Mouse (Mus musculus) ovary, postnatal 14 days (tissue): ENCODE measurements around the gene Depdc5.

Source experiments
- DNase-seq: peaks from one replicate; pipeline ENCODE4 v3.0.0; 2022; ENCODE audit warnings: low spot score

Gene Depdc5

DNA sequence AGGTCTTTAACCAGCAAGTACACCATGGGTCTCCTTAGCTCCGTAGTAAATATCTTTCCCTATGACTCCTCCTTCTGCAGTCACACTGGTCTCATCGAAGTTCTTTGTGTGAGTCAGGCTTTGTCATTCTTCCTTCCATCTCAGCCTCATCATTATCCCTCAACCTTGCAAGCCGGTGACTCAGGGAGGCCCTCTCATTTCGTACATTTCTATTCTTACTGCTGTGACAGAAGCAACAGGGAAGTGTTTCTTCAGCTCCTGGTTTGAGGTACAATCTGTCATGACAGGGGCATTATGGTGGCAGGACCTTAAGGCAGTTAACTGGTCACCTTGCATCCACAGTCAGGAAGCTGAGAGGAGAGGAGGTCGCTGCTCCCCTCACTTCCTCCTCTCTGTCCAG lies 139.3 kb downstream of the Depdc5 start:
- DNase-seq = no peak

DNA sequence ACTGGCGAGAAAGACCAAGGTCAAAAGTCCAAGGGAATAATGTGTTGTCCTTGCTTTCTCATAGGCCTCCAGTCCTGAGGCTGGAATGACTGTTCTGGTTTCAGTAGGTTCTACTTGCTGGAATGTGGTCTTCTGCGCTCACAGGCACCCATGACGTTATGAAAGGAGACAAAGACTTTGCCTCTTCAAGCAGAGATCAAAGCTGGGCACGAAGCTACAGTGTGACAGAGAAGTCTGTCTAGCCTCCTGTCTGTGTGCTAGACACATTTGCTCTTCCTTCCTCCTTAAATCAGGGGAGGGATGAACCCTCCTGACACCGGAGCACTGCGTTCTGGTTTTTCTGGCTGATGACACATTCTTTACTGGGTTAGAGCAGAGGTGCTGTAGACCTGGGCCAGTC lies 140.0 kb downstream of the Depdc5 start:
- no peak for DNase-seq

- no peak for DNase-seq
Measured at GRCm38 (mm10) chr5:33004110-33004509, 140.6 kb downstream of the Depdc5 start.

- no peak for DNase-seq
Measured at GRCm38 (mm10) chr5:33005442-33006145, 142.1 kb downstream of the Depdc5 start.

GRCm38 (mm10) chr5:33006670-33007069 lies 143.2 kb downstream of the Depdc5 start:
- no peak for DNase-seq

GRCm38 (mm10) chr5:33007371-33007770 lies 143.9 kb downstream of the Depdc5 start:
- no peak for DNase-seq

DNA sequence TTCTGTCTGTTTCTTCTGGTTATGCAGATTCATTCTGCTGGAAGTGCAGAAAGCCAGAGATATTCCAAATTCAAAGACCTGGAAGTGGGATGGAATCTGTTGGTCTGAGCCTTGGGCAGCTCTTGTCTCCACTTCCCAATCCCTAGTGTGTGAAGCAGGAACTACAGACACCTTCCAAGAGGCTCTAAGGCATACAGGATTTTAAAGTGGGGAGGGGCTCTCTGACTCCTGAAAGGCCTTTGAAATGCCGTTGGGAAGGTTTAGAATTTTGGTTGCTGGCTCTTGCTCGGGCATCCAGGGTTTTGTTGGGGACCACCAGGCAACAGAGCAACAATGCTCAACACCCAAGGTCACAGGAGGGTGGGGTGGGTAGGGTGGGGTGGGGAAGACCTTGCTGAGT lies 145.8 kb downstream of the Depdc5 start:
- no peak for DNase-seq

GRCm38 (mm10) chr5:33009818-33010812 lies 146.6 kb downstream of the Depdc5 start:
- no peak for DNase-seq

DNA sequence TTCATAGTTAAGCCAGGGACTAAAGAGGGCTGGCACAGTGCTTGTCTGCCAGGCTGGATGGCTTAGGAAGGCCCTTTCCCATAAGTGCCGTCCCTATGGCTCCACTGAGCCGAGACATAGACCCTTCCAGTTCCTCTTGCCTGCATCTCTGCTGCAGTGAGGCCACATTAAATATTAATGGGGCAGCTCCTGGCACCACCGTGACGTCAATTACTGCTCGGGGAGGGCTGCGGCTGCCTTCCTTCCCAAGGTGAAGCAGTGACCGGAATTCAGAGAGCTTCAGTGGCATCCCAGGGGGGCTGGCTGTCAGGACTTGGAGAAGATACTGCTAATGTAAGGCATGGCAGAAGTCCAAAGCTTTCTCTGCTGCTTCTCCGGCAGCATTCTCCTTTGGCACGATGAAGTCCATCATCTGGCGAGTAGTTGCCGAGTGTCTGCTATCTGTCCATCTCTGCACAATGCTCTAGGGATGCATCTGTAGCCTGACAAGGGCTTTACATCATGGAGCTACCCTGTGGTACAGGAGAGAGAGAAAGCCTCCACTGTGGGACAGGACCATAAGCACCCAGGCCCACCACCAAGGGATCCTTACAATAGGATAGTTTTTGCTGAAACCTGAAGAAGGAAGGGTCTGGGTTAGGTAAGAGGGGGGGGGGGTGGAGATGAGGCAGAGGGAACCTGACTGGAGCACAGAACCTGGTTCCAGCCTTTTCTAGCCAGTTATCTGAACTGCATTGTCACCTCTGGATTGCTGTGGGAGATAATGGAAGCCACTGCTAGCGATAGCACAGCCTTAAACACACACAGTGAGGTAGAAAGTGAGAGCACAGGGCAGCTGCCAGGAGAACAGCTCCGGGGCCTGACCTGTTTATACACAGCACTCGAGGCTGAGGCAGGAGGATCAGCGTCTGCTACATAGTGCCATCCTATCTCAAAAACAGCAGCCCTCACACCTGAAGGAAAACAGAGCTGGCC lies 147.9 kb downstream of the Depdc5 start:
- no peak for DNase-seq

- DNase-seq = no peak
Measured at GRCm38 (mm10) chr5:33014096-33014495, 150.6 kb downstream of the Depdc5 start.

DNA sequence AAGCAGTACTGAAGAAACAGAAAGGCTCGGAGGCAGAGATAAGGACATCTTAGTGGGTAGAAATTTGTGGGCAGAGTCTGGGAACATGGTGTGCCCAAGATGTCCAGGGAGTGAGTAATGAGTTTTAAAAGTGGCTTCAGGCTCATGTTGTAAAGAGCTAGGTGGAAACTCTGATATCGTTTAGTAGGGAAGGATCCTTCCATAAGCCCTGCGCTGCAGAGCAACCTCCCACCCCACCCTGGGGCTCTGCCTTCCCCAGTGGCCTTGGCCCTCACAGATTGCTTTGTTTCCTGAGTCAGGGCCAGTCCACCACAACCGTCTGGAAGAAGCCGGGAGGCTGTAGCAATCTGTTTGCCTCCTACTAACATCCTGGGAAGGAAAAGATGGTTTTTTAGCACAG lies 152.1 kb downstream of the Depdc5 start:
- no peak for DNase-seq

DNA sequence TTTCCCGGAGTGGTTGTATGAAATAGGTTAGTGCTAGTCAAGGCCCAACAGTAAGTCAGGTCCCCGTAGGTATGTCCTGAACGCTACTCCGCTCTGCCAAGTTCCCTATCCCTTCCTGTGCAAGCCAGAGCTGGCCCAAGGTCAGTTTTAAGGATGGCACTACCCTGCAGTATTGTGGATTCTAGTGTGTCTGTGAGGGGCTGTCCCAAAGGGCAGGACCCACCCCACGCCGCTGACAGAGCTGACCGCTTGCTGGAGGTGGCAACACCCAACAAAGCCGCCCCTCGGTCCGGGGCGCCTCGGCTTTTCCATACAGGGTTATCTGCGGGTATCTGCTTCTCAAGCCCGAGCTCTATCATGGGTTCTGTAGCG lies 154.7 kb downstream of the Depdc5 start:
- DNase-seq = no peak

DNA sequence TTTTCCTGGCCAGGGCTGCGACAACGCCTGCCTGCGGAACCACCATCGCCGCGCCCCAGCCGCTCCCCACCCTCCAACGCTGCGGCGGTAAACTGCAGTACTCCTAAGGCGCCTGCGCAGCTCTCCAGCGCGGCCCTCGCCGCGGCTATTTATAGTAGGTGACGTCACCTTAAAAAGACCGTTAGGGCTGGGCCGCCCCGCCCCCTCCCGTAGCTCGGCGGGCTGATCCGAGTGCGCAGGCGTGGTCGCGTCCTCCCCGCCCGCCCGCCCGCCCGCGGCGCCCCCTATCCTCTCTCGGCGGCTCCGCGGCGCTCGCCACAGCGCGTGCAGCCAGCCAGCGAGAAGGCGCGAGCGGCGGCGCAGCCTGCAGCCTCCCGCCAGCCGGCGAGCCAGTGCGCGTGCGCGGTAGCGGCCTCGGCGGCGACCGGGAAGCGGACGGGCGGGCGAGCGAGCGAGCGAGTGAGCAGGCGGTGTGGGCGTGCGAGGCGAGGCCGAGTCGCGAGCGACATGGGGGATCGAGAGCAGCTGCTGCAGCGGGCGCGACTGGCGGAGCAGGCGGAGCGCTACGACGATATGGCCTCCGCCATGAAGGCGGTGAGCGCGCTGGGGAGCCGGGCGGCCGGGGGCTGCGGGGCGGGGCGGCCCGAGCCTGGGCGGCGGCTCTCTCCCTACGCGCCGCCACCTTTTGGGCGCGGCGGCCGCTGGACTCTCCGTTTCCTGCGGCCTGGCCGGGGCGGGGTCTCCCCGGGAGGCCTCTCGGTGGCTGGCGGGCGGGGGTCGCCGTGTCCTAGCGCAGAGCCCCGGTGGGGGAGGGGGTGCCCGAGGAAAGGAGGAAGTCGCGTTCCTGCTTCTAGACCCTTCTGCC lies 155.3 kb downstream of the Depdc5 start, which contains the start of gene Ywhah:
Gene Ywhah, plus strand, starts transcription at position 256 of the 865 bp plus-strand sequence.
- peak; percentile 91 for DNase-seq

- DNase-seq = no peak
Measured at GRCm38 (mm10) chr5:33019426-33019821, 155.9 kb downstream of the Depdc5 start.

GRCm38 (mm10) chr5:33021622-33022021 lies 158.1 kb downstream of the Depdc5 start:
- DNase-seq = no peak

DNA sequence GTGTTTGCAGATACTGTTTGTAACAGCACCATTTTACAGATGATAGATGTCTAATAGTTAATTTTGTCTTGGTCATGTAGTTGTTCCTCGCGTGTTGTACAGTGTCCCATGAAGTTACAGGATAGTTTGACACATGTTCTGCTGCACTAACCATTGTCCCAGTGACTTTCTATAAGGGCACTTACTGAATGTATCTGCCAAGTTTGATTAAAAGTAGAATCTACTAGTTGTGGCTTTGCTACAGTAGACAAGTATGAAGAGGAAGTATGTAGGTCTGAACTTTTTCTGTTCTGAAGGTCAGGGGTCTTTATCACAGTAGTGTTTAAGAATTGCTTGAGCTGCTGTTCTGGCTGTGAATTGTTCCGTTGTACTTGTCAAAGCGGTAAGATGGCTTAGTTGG lies 159.8 kb downstream of the Depdc5 start:
- no peak for DNase-seq

DNA sequence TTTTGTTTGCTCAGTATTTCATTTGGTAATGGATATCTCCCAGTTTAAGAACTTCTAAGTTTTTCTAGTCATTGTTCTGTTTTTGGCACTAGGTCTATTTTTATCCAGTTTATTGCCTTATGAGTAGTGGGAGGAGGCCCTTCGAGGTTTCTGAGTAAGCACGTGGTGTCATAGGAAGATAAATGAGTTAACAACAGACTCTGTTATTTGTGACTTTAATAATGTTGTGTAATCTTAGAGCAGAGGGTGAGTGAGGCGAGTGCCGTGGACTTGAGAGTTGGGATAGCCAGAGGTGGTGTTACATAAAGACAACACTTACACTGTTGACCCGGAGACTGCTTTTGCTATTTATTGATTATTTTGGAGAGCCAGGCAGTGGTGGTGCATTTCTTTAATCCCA lies 161.0 kb downstream of the Depdc5 start:
- no peak for DNase-seq

DNA sequence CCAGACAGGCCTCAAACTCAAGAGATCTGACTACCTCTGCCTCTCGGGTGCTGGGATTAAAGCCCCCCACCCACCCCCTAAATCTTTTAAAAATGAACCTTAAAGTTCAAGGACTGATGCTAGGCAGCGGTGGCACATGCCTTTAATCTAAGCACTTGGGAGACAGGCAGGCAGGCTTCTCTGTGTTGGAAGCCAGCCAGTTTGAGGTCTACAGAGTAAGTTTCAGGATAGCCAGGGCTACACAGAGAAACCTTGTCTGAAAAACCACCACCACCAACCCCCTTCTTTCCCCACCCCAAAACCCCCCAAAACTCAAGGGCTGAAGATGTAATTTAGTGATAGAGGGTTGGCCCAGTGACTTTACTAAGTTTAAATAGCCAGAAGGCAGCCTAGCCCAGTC lies 165.2 kb downstream of the Depdc5 start:
- no peak for DNase-seq

DNA sequence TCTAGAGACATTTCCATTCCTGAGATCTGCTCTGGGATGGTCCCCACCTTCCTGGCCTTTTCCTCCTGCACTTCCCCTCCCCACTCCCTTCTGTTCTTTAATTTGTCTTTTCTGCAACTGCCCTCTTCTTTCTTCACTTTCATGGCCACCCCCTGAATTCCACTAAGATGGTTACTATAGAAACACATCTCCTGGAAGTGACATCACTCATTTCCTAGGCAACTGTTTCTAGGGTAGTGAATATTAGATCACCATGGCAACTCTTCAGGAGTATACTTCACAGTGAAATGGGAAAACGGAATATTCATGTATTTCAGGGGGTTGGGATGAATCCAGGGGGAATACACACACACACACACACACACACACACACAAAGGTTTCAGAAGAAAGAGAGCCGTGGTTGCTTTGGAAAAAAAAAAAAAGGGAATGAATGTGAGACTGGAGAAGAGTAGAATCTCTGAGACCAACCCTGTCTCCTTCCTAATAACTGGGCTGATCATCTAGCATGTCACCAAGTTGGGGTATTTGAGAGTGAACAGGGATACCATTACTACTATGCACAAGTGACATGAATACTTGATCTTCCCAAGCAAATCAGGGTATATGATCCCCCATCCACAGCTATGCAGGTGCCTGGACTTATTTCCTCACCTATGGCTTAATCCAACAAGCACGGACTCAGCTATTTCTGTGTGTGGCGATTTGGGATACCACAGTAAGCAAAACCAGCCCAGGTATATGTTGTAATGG lies 167.1 kb downstream of the Depdc5 start:
- DNase-seq = no peak
